Mouse (Mus musculus) left cerebral cortex, adult 2 months (tissue): Measurements from ENCODE around the gene Cox6a2. TPM values are rescaled to one million over a fixed set of nuclear protein-coding genes. Genes with fewer than 3 reads are reported as not detected.

Source experiments
- DNase-seq, 2 experiments: peaks; one replicate each; pipeline ENCODE4 v3.0.0; 2021 to 2022; ENCODE audit warnings: low spot score in 2 of 2, mixed read lengths in 1 of 2; ENCODE audit errors: extremely low spot score in 1 of 2
- H3K27ac ChIP-seq: fragments of 200-600 bp; 2 replicates; pipeline ENCODE4 v1.8.1; 2022
- H3K4me3 ChIP-seq: fragments of 200-600 bp; 2 replicates; pipeline ENCODE4 v1.8.1; 2022
- CTCF ChIP-seq: fragments of 200-600 bp; IDR thresholded peaks from 2 replicates; pipeline ENCODE4 v1.8.1; 2022; ENCODE audit warnings: antibody characterized with exemption, mild to moderate bottlenecking, moderate library complexity
- intact Hi-C: fragments of 180-260 bp; cut with DNase I; formaldehyde crosslinking; loops from one replicate; pipeline ENCODE4 v1.15.1; 2025
- total RNA-seq, 2 experiments: library from RNA; stranded (reverse); gene quantifications; 2 replicates each; pipeline ENCODE4 v1.2.3; 2021

Gene Cox6a2
- total RNA-seq, 2 experiments from 2014 or later = 7.5 to 9.8 TPM

GRCm38 (mm10) chr7:128220936-128221335, 14.7 kb upstream of the Cox6a2 start:
- Histone ChIP-seq H3K27ac (peak overlapping the region; percentile 72), H3K4me3 (no peak overlapping the region)
- DNase-seq = no peak
- TF ChIP-seq CTCF = no peak
- intact Hi-C loops = no loop called here

GRCm38 (mm10) chr7:128219952-128220351, 13.8 kb upstream of the Cox6a2 start:
- no peak overlapping the region for H3K4me3 ChIP-seq
- peak overlapping the region; percentile 72; the same call in 1 of the 2 replicates for H3K27ac ChIP-seq
- no peak for TF ChIP-seq CTCF
- DNase-seq = no peak
- intact Hi-C loops = no loop called here

GRCm38 (mm10) chr7:128209826-128210225, 3.6 kb upstream of the Cox6a2 start:
- Histone ChIP-seq H3K27ac (no peak overlapping the region), H3K4me3 (no peak overlapping the region)
- DNase-seq = no peak
- intact Hi-C loops = loop anchor here (2.0 kb wide), 2 partner anchors 111 to 217 kb away; partner anchors contain the start of gene Pycard
- TF ChIP-seq CTCF = no peak

DNA sequence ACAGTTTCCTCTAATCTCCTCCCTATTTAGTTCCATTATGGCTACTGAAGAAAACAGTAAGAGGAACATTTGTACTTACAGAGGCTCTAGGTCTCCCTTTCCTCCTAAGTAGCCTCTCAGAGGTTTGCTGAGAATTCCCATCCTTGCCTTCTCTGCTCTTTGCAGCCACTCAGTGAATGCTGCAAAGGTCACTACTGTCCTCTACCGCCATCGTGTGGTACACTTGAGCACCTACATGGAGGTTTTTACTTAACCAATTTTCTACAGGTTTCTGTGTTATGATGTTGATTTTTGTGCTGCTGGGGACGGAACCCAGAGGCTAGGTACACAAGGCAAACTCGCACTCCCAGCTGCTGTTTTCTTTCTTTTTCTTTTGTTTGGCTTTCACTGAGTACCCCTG, 2.0 kb upstream of the Cox6a2 start:
- intact Hi-C loops = loop anchor here (2.0 kb wide), 2 partner anchors 109 to 215 kb away; partner anchors contain the start of gene Pycard
- no peak overlapping the region for H3K27ac ChIP-seq

GRCm38 (mm10) chr7:128205695-128206094, 492 bp downstream of the Cox6a2 start:
- no peak for DNase-seq
- TF ChIP-seq CTCF = no peak
- intact Hi-C loops = no loop called here
- H3K4me3 ChIP-seq = no peak overlapping the region
- H3K27ac ChIP-seq = no peak overlapping the region

More for the DNA sequence above, 2.0 kb upstream of the Cox6a2 start:
- peak; percentile 52 to 55 for DNase-seq
- TF ChIP-seq CTCF = peak; percentile 95
- no peak overlapping the region for H3K4me3 ChIP-seq

DNA sequence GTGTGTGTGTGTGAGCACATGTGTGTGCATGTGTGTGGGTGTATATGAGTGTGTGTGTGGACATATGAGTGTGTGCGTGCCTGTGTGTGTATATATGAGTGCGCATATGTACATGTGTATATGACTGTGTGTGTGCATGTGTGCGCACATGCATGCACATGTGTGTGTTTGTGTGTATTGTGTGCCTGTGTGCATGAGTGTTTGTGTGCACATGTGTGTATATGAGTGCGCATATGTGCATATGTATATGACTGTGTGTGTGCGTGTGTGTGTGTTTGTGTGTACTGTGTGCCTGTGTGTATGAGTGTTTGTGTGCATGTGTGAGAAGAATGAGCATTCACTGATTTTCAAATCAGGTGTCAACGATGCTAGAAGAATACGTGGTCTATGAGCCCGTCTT, 2.0 kb downstream of the Cox6a2 start:
- DNase-seq = no peak
- no peak for TF ChIP-seq CTCF
- Histone ChIP-seq H3K27ac (no peak overlapping the region), H3K4me3 (no peak overlapping the region)
- intact Hi-C loops = no loop called here

GRCm38 (mm10) chr7:128203071-128203470, 3.1 kb downstream of the Cox6a2 start:
- no peak overlapping the region for H3K4me3 ChIP-seq
- intact Hi-C loops = no loop called here
- no peak for DNase-seq
- H3K27ac ChIP-seq = no peak overlapping the region
- no peak for TF ChIP-seq CTCF

GRCm38 (mm10) chr7:128201607-128202006, 4.6 kb downstream of the Cox6a2 start:
- TF ChIP-seq CTCF = no peak
- no peak overlapping the region for H3K4me3 ChIP-seq
- H3K27ac ChIP-seq = no peak overlapping the region
- no peak for DNase-seq
- intact Hi-C loops = no loop called here

DNA sequence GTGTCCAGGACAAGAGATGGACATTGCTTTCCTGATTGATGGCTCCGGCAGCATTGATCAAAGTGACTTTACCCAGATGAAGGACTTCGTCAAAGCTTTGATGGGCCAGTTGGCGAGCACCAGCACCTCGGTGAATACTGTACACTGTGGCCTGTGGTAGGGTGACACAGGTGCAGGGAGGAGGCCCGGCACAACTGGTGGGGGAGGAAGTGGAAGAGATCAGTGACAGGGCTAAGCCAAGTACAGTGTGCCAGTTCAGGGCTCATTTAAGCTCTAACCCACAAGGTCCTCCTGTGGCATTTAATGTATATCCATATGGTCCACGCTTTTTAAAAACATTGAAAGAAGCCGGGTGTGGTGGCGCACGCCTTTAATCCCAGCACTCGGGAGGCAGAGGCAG, 24.5 kb downstream of the Cox6a2 start:
- TF ChIP-seq CTCF = no peak
- Histone ChIP-seq H3K27ac (no peak overlapping the region), H3K4me3 (no peak overlapping the region)
- DNase-seq = no peak
- intact Hi-C loops = no loop called here

DNA sequence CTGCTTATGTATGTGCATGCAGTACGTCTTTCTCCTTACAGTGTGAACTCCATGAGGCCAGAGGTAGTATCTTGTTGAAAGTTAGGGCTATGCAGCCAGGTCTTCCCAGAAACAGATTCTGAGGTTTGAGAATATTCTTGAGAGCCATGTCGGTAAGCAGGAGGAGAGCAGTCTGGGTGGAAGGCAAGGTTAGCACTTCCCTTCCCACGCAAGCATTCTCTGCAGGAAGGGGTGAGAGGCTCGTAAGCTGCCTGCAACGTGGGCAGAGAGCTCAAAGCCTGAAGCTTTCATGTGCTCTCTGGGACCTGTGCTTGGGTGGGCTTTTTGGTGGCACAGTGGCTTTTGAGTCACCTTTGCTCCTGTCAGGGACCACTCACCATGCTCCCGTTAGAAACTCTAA, 25.6 kb downstream of the Cox6a2 start:
- intact Hi-C loops = no loop called here
- DNase-seq = no peak
- Histone ChIP-seq H3K27ac (no peak overlapping the region), H3K4me3 (no peak overlapping the region)
- no peak for TF ChIP-seq CTCF

- Histone ChIP-seq H3K4me3 (no peak overlapping the region), H3K27ac (no peak overlapping the region)
- no peak for DNase-seq
- no peak for TF ChIP-seq CTCF
- intact Hi-C loops = no loop called here
Observed at GRCm38 (mm10) chr7:128180126-128180525, 26.1 kb downstream of the Cox6a2 start.

GRCm38 (mm10) chr7:128178385-128178784, 27.8 kb downstream of the Cox6a2 start:
- H3K27ac ChIP-seq = no peak overlapping the region
- intact Hi-C loops = no loop called here
- peak; percentile 12 to 56 for DNase-seq
- no peak for TF ChIP-seq CTCF
- H3K4me3 ChIP-seq = no peak overlapping the region

- Histone ChIP-seq H3K27ac (no peak overlapping the region), H3K4me3 (no peak overlapping the region)
- intact Hi-C loops = no loop called here
- no peak for TF ChIP-seq CTCF
- no peak for DNase-seq
Observed at GRCm38 (mm10) chr7:128169996-128170395, 36.2 kb downstream of the Cox6a2 start.
